Mouse (Mus musculus) layer of hippocampus, adult 11-12 months (tissue): ENCODE results near the gene Defb36.

ENCODE experiments used
- DNase-seq: peaks from one replicate; pipeline ENCODE4 v3.0.0; 2022; ENCODE audit warnings: low spot score

Gene Defb36

GRCm38 (mm10) chr2:152604057-152604456, at the start of gene Defb36:
TSS of gene Defb36 (plus strand) at chr2:152604327.
- peak; percentile 48 for DNase-seq

- DNase-seq, result no peak
These were observed 47.5 kb upstream of the Defb36 start for GRCm38 (mm10) chr2:152556655-152557054.

GRCm38 (mm10) chr2:152569038-152569437, 35.1 kb upstream of the Defb36 start, which contains the start of gene Gm17416:
TSS of gene Gm17416 (plus strand) at chr2:152569338.
- DNase-seq, result no peak

GRCm38 (mm10) chr2:152569881-152570280, 34.2 kb upstream of the Defb36 start:
- no peak for DNase-seq

GRCm38 (mm10) chr2:152570313-152570712, 33.8 kb upstream of the Defb36 start:
- no peak for DNase-seq

GRCm38 (mm10) chr2:152572114-152572794, 31.9 kb upstream of the Defb36 start, which contains the start of gene Defb21:
TSS of gene Defb21 (plus strand) at chr2:152572744.
- DNase-seq, result no peak

- DNase-seq, result no peak
These were observed 30.6 kb upstream of the Defb36 start for GRCm38 (mm10) chr2:152573484-152573883.

- no peak for DNase-seq
These were observed 24.0 kb upstream of the Defb36 start, which contains the start of gene Defb19 for GRCm38 (mm10) chr2:152580107-152580506. TSS of gene Defb19 (minus strand) at chr2:152580312.

GRCm38 (mm10) chr2:152580612-152581011, 23.5 kb upstream of the Defb36 start:
- DNase-seq, result no peak

GRCm38 (mm10) chr2:152586926-152587560, 17.1 kb upstream of the Defb36 start:
- DNase-seq, result peak; percentile 11

- no peak for DNase-seq
These were observed 15.7 kb upstream of the Defb36 start for GRCm38 (mm10) chr2:152588450-152588849.

GRCm38 (mm10) chr2:152589021-152589420, 15.1 kb upstream of the Defb36 start:
- DNase-seq, result no peak

GRCm38 (mm10) chr2:152599299-152599698, 4.8 kb upstream of the Defb36 start, which contains the start of gene Defb45:
TSS of gene Defb45 (minus strand) at chr2:152599399.
- DNase-seq, result no peak

GRCm38 (mm10) chr2:152600076-152600475, 4.1 kb upstream of the Defb36 start:
- no peak for DNase-seq

- no peak for DNase-seq
These were observed 2.7 kb upstream of the Defb36 start for GRCm38 (mm10) chr2:152601275-152601960.

- no peak for DNase-seq
These were observed 3.6 kb downstream of the Defb36 start for GRCm38 (mm10) chr2:152607746-152608145.

- no peak for DNase-seq
These were observed 4.6 kb downstream of the Defb36 start for GRCm38 (mm10) chr2:152608719-152609118.

GRCm38 (mm10) chr2:152612193-152612592, 8.1 kb downstream of the Defb36 start:
- peak; percentile 12 for DNase-seq

GRCm38 (mm10) chr2:152615563-152615962, 11.4 kb downstream of the Defb36 start:
- DNase-seq, result peak; percentile 70

GRCm38 (mm10) chr2:152616470-152616869, 12.3 kb downstream of the Defb36 start:
- DNase-seq, result no peak

GRCm38 (mm10) chr2:152617374-152617773, 13.2 kb downstream of the Defb36 start:
- DNase-seq, result no peak

- DNase-seq, result peak; percentile 21
These were observed 16.4 kb downstream of the Defb36 start for GRCm38 (mm10) chr2:152620367-152621134.
